Mouse (Mus musculus): ENCODE data around the gene Rtn2. TPM values are rescaled to one million over a fixed set of nuclear protein-coding genes. Genes with fewer than 3 reads are reported as not detected.

Rtn2 gene
- polyA plus RNA-seq (2015; fragmentation: Nextera tagmentation; extraction: Ambion mirVana) = 408 and 509 TPM in 2 replicates

GRCm38 (mm10) chr7:19282385-19282784, at the start of gene Rtn2:
Gene Rtn2, plus strand, starts transcription at chr7:19282624.

DNA sequence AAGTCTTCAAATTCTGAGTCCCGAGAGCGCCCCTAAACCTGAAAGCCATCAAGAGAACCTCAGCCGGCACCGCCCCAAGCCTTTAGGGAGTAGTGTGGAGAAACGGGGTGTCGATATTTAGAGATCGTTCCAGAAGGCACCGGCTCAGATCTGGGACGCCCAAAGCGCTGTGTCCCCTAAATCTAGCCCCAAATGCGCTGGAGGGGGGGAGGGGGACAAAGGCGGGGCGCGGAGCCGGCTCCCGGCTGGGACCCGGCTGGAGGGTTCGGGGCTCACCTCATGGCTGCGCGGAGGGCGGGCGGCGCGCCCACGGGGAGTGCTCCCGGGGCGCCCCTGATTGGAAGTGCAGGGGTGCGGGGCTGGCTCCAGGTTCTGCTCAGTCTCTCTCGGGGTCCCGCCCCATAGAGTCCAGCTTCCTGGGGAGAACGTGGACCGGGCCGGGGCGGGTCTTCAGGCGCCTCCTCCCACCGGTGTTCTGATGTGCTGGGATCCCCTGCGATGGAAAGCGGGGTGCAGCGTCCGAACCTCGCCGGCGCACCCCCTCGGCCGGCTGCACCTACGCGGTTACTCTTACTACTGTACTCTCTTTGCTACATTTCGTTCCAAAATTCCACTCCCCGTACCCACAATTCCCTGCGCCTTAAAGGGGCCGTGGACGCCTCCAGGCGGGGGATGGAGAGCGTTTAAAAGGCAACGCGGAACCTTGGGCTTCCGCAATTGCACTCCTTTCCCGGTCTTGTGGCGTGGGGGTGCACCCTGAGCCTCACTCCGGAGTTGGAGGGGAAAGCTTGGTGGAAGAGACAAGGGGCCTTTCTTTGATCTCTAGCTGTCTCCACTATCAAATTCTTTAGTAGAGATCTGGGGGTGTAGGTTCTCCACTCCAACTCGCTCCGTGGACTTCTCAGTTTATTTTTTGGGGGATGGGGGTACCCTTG, 10.9 kb upstream of the Rtn2 start, which contains the start of gene Vasp:
TSS of gene Vasp (minus strand) at position 580 of the 935 bp plus-strand sequence.

GRCm38 (mm10) chr7:19279581-19280114, 2.8 kb upstream of the Rtn2 start, which contains the start of gene Ppm1n:
Gene Ppm1n, minus strand, starts transcription at chr7:19280064.

DNA sequence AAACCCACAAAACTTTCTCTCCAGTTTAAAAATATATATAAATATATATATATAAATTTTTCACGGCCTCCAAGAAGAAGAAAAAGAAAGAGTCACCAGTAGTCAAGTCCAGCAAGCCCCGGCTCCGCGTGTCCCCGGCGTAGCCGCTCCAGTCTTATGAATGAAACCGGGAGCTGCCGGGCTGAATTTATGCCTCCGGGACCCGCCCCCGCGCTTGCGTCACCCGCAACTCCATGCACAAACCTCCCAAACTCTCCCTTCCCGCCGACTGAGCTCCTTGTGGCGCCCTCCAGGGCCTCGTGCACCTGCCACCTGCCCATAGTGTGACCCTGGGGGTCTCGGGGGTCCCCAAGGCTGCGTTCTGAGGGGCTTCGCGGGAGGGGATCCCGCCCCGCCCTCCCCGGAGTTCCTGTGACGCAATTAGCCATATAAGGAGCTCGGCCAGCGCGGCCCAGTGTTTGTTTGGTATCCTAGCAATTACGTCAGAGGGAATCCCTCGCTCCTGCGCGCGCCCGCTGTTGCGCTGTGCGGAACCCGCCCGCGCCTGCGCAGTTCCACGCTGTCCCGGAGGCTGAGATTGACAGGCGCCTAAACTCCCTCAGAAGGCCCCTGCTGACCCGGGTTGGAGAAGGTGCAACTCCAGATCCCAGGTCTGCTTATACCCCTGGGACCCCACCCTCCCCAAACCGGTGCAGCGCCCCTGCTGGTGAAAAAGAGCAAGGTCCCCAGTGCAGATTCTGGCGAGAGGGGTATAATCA, 27.6 kb downstream of the Rtn2 start, which contains the start of gene Fosb:
TSS of gene Fosb (minus strand) at position 168 of the 758 bp plus-strand sequence.

GRCm38 (mm10) chr7:19344237-19344847, 61.9 kb downstream of the Rtn2 start, which contains the start of gene Ercc1:
Gene Ercc1, plus strand, starts transcription at chr7:19344778.

Other genes with a start within 250 kb of the Rtn2 start
- gene Rsph6a, start 227.9 kb upstream of the Rtn2 start, polyA plus RNA-seq (2015; fragmentation: Nextera tagmentation; extraction: Ambion mirVana) = not detected in 2 replicates
- gene Dmwd, start 206.4 kb upstream of the Rtn2 start, polyA plus RNA-seq (2015; fragmentation: Nextera tagmentation; extraction: Ambion mirVana) = 14.4 and 14.7 TPM in 2 replicates
- 145 and 149 TPM in 2 replicates for gene Dmpk, start 198.8 kb upstream of the Rtn2 start, polyA plus RNA-seq (2015; fragmentation: Nextera tagmentation; extraction: Ambion mirVana)
- 3.9 and 4.8 TPM in 2 replicates for gene Six5, start 188.0 kb upstream of the Rtn2 start, polyA plus RNA-seq (2015; fragmentation: Nextera tagmentation; extraction: Ambion mirVana)
- gene Gm4969, start 164.3 kb upstream of the Rtn2 start, polyA plus RNA-seq (2015; fragmentation: Nextera tagmentation; extraction: Ambion mirVana) = 0.30 and 0.65 TPM in 2 replicates
- 5.7 and 6.0 TPM in 2 replicates for gene Fbxo46, start 162.8 kb upstream of the Rtn2 start, polyA plus RNA-seq (2015; fragmentation: Nextera tagmentation; extraction: Ambion mirVana)
- gene Qpctl, start 133.3 kb upstream of the Rtn2 start, polyA plus RNA-seq (2015; fragmentation: Nextera tagmentation; extraction: Ambion mirVana) = 7.6 and 8.3 TPM in 2 replicates
- gene Snrpd2, start 132.9 kb upstream of the Rtn2 start, polyA plus RNA-seq (2015; fragmentation: Nextera tagmentation; extraction: Ambion mirVana) = 73.1 and 81.1 TPM in 2 replicates
- gene Gipr, start 116.5 kb upstream of the Rtn2 start, polyA plus RNA-seq (2015; fragmentation: Nextera tagmentation; extraction: Ambion mirVana) = 0.15 and 0.72 TPM in 2 replicates
- 4.9 and 5.0 TPM in 2 replicates for gene Eml2, start 106.2 kb upstream of the Rtn2 start, polyA plus RNA-seq (2015; fragmentation: Nextera tagmentation; extraction: Ambion mirVana)
- gene Gpr4, start 70.1 kb upstream of the Rtn2 start, polyA plus RNA-seq (2015; fragmentation: Nextera tagmentation; extraction: Ambion mirVana) = 1.3 TPM in 2 replicates
- 22.8 and 24.1 TPM in 2 replicates for gene Opa3, start 54.3 kb upstream of the Rtn2 start, polyA plus RNA-seq (2015; fragmentation: Nextera tagmentation; extraction: Ambion mirVana)
- 41.2 and 52.3 TPM in 2 replicates for gene Vasp, start 10.8 kb upstream of the Rtn2 start, polyA plus RNA-seq (2015; fragmentation: Nextera tagmentation; extraction: Ambion mirVana)
- 0.11 TPM in 1 of 2 replicates, not detected in the other for gene Ppm1n, start 2.6 kb upstream of the Rtn2 start, polyA plus RNA-seq (2015; fragmentation: Nextera tagmentation; extraction: Ambion mirVana)
- gene Fosb, start 27.4 kb downstream of the Rtn2 start, polyA plus RNA-seq (2015; fragmentation: Nextera tagmentation; extraction: Ambion mirVana) = 0.23 and 0.84 TPM in 2 replicates
- 37.1 and 45.7 TPM in 2 replicates for gene Ercc1, start 62.2 kb downstream of the Rtn2 start, polyA plus RNA-seq (2015; fragmentation: Nextera tagmentation; extraction: Ambion mirVana)
- gene Cd3eap, start 76.9 kb downstream of the Rtn2 start, polyA plus RNA-seq (2015; fragmentation: Nextera tagmentation; extraction: Ambion mirVana) = 13.9 TPM in 2 replicates
- 1.4 and 2.4 TPM in 2 replicates for gene Ppp1r13l, start 77.1 kb downstream of the Rtn2 start, polyA plus RNA-seq (2015; fragmentation: Nextera tagmentation; extraction: Ambion mirVana)
- gene Ercc2, start 99.4 kb downstream of the Rtn2 start, polyA plus RNA-seq (2015; fragmentation: Nextera tagmentation; extraction: Ambion mirVana) = 5.0 and 5.1 TPM in 2 replicates
- gene Klc3, start 121.5 kb downstream of the Rtn2 start, polyA plus RNA-seq (2015; fragmentation: Nextera tagmentation; extraction: Ambion mirVana) = 0.12 and 1.7 TPM in 2 replicates
- gene Ckm, start 122.2 kb downstream of the Rtn2 start, polyA plus RNA-seq (2015; fragmentation: Nextera tagmentation; extraction: Ambion mirVana) = 17,276 and 19,625 TPM in 2 replicates
- gene Mark4, start 176.2 kb downstream of the Rtn2 start, polyA plus RNA-seq (2015; fragmentation: Nextera tagmentation; extraction: Ambion mirVana) = 3.4 and 4.4 TPM in 2 replicates
- gene Exoc3l2, start 180.7 kb downstream of the Rtn2 start, polyA plus RNA-seq (2015; fragmentation: Nextera tagmentation; extraction: Ambion mirVana) = 0.21 and 0.37 TPM in 2 replicates
- 1.1 and 1.6 TPM in 2 replicates for gene Bloc1s3, start 225.7 kb downstream of the Rtn2 start, polyA plus RNA-seq (2015; fragmentation: Nextera tagmentation; extraction: Ambion mirVana)
- gene Trappc6a, start 225.8 kb downstream of the Rtn2 start, polyA plus RNA-seq (2015; fragmentation: Nextera tagmentation; extraction: Ambion mirVana) = 50.0 and 57.3 TPM in 2 replicates
- gene Nkpd1, start 235.2 kb downstream of the Rtn2 start, polyA plus RNA-seq (2015; fragmentation: Nextera tagmentation; extraction: Ambion mirVana) = 0.74 TPM in 1 of 2 replicates, not detected in the other